Mouse (Mus musculus) heart, adult 2 months (tissue): ENCODE data around the gene Gm45808. TPM values are rescaled to one million over a fixed set of nuclear protein-coding genes. Genes with fewer than 3 reads are reported as not detected.
A peak's percentile ranks its signal among the peaks of the same experiment; 100 is the strongest.

Experiments
- DNase-seq, 2 experiments: peaks; one replicate each; pipeline ENCODE4 v3.0.0; 2021
- H3K27ac ChIP-seq: fragments of 200-600 bp; 2 replicates; pipeline ENCODE4 v1.8.1; 2022
- H3K27me3 ChIP-seq: fragments of 200-500 bp; 2 replicates; pipeline ENCODE4 v1.6.1; 2012; ENCODE audit warnings: mild to moderate bottlenecking, low read length, inconsistent platforms, mixed read lengths; ENCODE audit not compliant: control insufficient read depth, insufficient read depth
- H3K36me3 ChIP-seq: fragments of 200-500 bp; 2 replicates; pipeline ENCODE4 v1.6.1; 2012; ENCODE audit warnings: low read length, inconsistent platforms; ENCODE audit not compliant: control insufficient read depth, insufficient read depth
- H3K4me1 ChIP-seq: fragments of 200-500 bp; 2 replicates; pipeline ENCODE4 v1.6.1; 2011; ENCODE audit warnings: low read length; ENCODE audit not compliant: control insufficient read depth, insufficient read depth
- H3K4me3 ChIP-seq: fragments of 200-600 bp; 2 replicates; pipeline ENCODE4 v1.8.1; 2022
- H3K79me2 ChIP-seq: fragments of 200-500 bp; replicated peaks from 2 replicates; pipeline ENCODE4 v1.6.1; 2012; ENCODE audit warnings: mild to moderate bottlenecking, inconsistent platforms, low read length, moderate library complexity, mixed read lengths; ENCODE audit not compliant: control insufficient read depth, insufficient read depth
- H3K9ac ChIP-seq: fragments of 200-500 bp; 2 replicates; pipeline ENCODE4 v1.6.1; 2012; ENCODE audit warnings: low read depth, mild to moderate bottlenecking, control low read depth, inconsistent platforms, low read length, mixed read lengths
- CTCF ChIP-seq: fragments of 200-600 bp; IDR thresholded peaks from 2 replicates; pipeline ENCODE4 v1.8.1; 2022; ENCODE audit warnings: antibody characterized with exemption, mild to moderate bottlenecking, moderate library complexity
- EP300 ChIP-seq: fragments of 200-500 bp; IDR thresholded peaks from 2 replicates; pipeline ENCODE4 v1.6.1; 2011; ENCODE audit warnings: low read depth, low read length, control low read depth; ENCODE audit not compliant: insufficient read depth
- POLR2A ChIP-seq: fragments of 200-500 bp; IDR thresholded peaks from 2 replicates; pipeline ENCODE4 v1.6.1; 2011; ENCODE audit warnings: mild to moderate bottlenecking, low read depth, low read length, control low read depth; ENCODE audit not compliant: insufficient read depth
- WGBS: fragments of 180-500 bp; shearing (Covaris S2); methylation state at CpG from one replicate; pipeline ENCODE4 v1.1.7; 2018; 5-methylcytosine and 5-hydroxymethylcytosine counted together
- intact Hi-C: fragments of 180-260 bp; cut with DNase I; formaldehyde crosslinking; loops from one replicate; pipeline ENCODE4 v1.15.1; 2025
- polyA plus RNA-seq: library from polyadenylated mRNA; depleted of rRNA; stranded (reverse); fragments of >200 nt; gene quantifications from 2 replicates; pipeline ENCODE4 v1.2.3, GENCODE M21; 2012
- total RNA-seq, 2 experiments: library from RNA; stranded (reverse); gene quantifications; 2 replicates each; pipeline ENCODE4 v1.2.3; 2021

Gene Gm45808
- total and polyA plus RNA-seq, 3 experiments = 1.6 to 8.1 (median 4.8) TPM

DNA sequence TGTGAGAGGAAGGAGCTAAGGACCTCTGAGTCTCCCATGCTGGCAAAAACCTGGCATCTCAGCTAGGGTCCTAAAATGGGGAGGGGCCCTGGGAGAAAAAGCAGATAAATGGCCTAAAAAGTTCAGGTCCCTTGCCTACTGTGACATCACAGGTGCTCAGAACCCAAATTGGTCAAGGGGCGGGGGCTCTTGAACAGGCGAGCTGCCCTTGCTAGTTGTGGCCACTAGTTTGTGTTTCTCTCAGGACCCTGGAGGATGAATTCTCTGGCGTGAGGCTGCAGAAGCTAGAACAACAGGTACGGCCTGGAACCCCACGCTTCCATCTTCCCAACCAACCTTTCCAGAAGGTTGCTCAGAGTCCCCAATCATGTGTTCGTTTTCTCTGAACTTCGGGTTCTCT lies 27.8 kb upstream of the Gm45808 start:
- intact Hi-C loops = no loop called here
- WGBS = 89% methylated on average over 7 of the region's 7 CpGs
- H3K27ac ChIP-seq = no peak overlapping the region
- H3K36me3 ChIP-seq = no peaks in the 10 kb centered on the region
- TF ChIP-seq EP300 (no peak), CTCF (no peak), POLR2A (no peak)
- DNase-seq = no peak
- peaks cover under 1% of the 10 kb centered on the region; the same call in 1 of the 2 replicates for H3K4me1 ChIP-seq
- H3K4me3 ChIP-seq = no peak overlapping the region
- H3K27me3 ChIP-seq = no peaks in the 10 kb centered on the region
- no peaks in the 10 kb centered on the region for H3K79me2 ChIP-seq
- H3K9ac ChIP-seq = no peak overlapping the region

DNA sequence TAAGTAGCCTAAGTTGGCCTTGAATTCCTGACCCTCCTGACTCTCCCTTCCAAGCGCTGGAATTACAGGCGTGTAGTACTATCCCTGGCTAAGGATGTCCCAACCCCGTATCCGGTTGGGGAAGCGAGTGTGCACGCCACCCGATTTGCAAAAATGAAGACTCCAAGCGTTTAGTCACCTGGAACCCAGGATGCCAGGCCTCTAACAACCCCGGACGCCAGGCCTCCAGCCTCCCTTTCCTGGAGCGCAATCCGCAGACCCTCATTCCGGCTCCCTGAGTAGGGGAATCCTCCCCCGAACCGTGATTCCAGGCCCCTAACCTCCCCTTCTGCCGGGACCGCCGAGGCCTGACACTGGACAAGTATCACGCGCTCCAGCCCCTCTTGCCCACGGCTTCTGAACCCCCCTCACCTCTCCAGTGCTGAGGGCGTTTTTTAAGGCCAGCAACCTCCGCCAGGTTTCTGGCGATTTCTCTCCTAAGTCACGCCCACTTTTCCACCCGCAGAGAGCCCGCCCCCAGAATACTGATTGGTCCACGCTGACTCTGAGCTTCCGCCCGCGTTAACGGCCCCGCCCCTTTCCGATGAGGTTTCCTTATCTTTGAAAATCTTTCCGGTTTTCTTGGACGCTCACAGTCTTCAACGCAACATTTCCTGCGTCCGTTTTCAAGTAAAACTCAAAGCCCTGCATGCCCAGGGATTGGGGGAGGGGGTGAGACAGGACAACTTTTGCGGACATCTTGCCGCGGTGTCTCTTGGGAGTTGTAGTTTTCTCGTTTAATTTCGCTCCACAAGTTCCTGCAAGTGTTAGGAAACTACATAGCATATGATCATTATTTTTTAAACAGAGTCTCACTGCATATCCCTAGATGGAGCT lies 23.5 kb upstream of the Gm45808 start, which contains the start of gene Nucb1:
Nucb1 (minus strand) TSS at position 495 of the 876 bp plus-strand sequence.
- peak within 1 kb of the TSS; percentile 77 for H3K4me3 ChIP-seq

DNA sequence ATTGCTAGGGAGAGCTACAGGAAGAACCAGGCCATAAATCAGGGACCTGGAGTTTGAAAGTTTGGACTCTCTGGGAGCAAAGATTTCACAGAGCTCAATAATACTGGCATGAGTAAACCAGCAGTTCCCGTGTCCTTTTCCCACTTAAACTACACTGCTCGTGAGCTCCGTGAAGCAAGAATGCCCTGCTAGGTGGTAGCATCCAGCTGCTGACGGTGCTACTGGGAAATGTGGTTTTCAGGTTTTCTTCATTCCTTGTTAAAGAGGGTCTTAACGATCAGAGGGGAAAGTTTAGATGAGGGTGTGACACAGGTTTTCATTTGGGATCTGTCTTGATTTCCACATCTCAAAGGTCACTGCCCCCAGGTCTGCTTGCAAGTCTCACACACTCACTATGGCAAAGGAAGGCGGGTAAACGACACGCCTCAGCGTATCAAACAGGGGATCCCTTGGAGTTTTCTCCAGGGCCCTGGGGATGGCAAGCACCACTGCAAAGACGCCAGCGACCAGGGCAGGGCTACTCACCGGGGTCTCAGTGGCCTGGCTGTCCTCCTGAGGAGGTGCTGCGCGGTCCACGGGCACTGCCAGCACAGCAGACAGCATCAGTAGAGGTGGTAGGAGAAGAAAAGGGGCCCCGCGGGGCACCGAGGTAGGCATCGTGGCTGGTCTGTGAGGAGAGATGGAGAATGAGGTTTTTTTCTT lies 22.7 kb upstream of the Gm45808 start:
- TF ChIP-seq POLR2A = no peak
- TF ChIP-seq CTCF = no peak
- no peak for TF ChIP-seq EP300
- 32% methylated on average over 19 of the region's 19 CpGs for WGBS
- peak overlapping the region; percentile 95 for H3K9ac ChIP-seq
- no peak for DNase-seq
- H3K27ac ChIP-seq = peak overlapping the region; percentile 96
- peaks cover 3% of the 10 kb centered on the region for H3K4me1 ChIP-seq
- H3K79me2 ChIP-seq = no peaks in the 10 kb centered on the region
- intact Hi-C loops = loop anchor here (2.0 kb wide), 1 partner anchor 15 kb away; no protein-coding TSS in a partner anchor
- no peaks in the 10 kb centered on the region; the same call in 1 of the 2 replicates for H3K36me3 ChIP-seq
- H3K27me3 ChIP-seq = no peaks in the 10 kb centered on the region
- peak overlapping the region; percentile 77 for H3K4me3 ChIP-seq

More for the DNA sequence above, 23.5 kb upstream of the Gm45808 start, which contains the start of gene Nucb1:
- Histone ChIP-seq H3K27ac (peak within 1 kb of the TSS; percentile 96), H3K79me2 (no peaks in the 10 kb centered on the region), H3K4me1 (peaks cover 3% of the 10 kb centered on the region), H3K27me3 (no peaks in the 10 kb centered on the region), H3K36me3 (no peaks in the 10 kb centered on the region; the same call in 1 of the 2 replicates), H3K9ac (peak within 1 kb of the TSS; percentile 95)
- intact Hi-C loops = loop anchor here (2.0 kb wide), 2 partner anchors 15 kb away; no protein-coding TSS in a partner anchor
- TF ChIP-seq POLR2A (peak; percentile 86), CTCF (no peak), EP300 (peak; percentile 32; the same call in 1 of the 2 replicates)
- DNase-seq = peak; percentile 92 to 94
- WGBS = under 1% methylated on average over 44 of the region's 44 CpGs

DNA sequence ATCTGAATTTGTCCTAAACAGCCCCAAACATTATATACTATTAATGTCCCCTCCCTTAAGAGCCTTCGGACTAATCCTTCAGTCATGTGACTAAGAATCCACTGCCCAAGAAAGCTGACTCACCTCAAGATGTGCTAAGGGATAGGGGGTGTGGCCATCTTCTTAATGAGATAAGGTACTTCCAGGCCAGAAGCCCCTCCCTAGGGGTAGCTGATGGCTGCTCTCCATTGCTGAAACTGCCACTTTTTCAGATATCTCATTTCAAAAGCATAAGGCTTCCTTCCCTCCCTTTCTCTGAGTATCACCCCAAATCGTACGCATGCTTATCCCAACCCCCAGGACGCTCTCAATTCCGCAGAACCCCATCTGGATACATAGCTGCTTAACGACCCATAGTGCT lies 21.9 kb upstream of the Gm45808 start:
- Histone ChIP-seq H3K4me1 (peaks cover 3% of the 10 kb centered on the region), H3K79me2 (no peaks in the 10 kb centered on the region), H3K36me3 (no peaks in the 10 kb centered on the region; the same call in 1 of the 2 replicates), H3K27me3 (no peaks in the 10 kb centered on the region), H3K4me3 (no peak overlapping the region), H3K9ac (no peak overlapping the region), H3K27ac (no peak overlapping the region)
- intact Hi-C loops = loop anchor here (2.0 kb wide), 1 partner anchor 14 kb away; no protein-coding TSS in a partner anchor
- no peak for DNase-seq
- 85% methylated on average over 6 of the region's 6 CpGs for WGBS
- TF ChIP-seq CTCF = no peak

DNA sequence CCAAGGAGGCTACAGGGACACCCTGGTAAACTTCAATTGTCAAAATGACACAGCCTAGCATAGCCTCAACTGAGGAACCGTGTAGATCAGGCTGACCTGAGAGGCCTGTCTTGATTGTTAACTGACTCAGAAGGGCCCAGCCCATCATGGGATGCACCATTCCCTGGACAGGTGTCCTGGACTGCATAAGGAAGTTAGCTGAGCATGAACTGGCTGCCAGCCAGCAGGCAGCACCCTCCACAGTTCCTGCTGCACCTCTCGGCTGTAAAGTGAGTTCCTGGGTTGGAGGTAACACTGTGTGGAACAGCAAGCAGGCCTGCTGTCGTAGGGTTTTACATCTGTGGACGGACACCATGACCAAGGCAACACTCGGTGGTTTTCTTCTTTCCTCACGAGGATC lies 21.0 kb upstream of the Gm45808 start:
- Histone ChIP-seq H3K9ac (no peak overlapping the region), H3K27me3 (no peaks in the 10 kb centered on the region), H3K4me3 (no peak overlapping the region), H3K79me2 (no peaks in the 10 kb centered on the region), H3K36me3 (no peaks in the 10 kb centered on the region; the same call in 1 of the 2 replicates), H3K4me1 (peaks cover 3% of the 10 kb centered on the region), H3K27ac (no peak overlapping the region)
- DNase-seq = no peak
- WGBS = 88% methylated on average over 6 of the region's 6 CpGs
- TF ChIP-seq EP300 (no peak), POLR2A (no peak), CTCF (no peak)
- intact Hi-C loops = no loop called here

DNA sequence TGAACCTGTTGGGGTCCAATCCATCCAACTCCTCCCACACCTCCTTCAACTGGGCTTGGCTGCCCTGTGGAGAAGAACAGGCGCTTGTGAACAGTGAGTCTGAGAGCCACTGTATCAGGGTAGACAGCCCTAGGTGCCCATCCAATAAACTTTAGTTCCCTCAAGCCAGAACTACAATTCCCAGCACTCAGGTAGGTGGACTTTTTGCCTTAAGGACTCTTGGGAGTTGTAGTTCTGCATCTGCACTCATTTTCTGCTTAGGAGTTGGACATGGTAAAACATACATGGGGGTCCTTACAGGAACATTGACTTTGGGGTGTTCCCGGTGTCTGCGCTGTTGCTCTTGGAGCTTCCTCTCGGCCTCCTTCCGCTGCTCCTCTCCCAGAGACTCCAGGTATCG lies 11.8 kb upstream of the Gm45808 start:
- peaks cover under 1% of the 10 kb centered on the region; the same call in 1 of the 2 replicates for H3K4me1 ChIP-seq
- H3K9ac ChIP-seq = no peak overlapping the region
- no peak overlapping the region for H3K27ac ChIP-seq
- no peak for TF ChIP-seq POLR2A
- no peak for TF ChIP-seq CTCF
- TF ChIP-seq EP300 = no peak
- H3K36me3 ChIP-seq = no peaks in the 10 kb centered on the region
- no peak for DNase-seq
- H3K27me3 ChIP-seq = no peaks in the 10 kb centered on the region
- intact Hi-C loops = no loop called here
- no peaks in the 10 kb centered on the region for H3K79me2 ChIP-seq
- WGBS = 99% methylated on average over 6 of the region's 6 CpGs
- H3K4me3 ChIP-seq = no peak overlapping the region
